Mouse (Mus musculus) lung, postnatal 0 days (tissue): ENCODE measurements at regions not wholly inside any gene's neighbourhood (a gene's known extent, or its start where the extent isn't known, plus 50 kb on each side); places are given as distances from the start of the nearest gene placed in this dataset.

Source experiments
- CTCF ChIP-seq: IDR thresholded peaks from 2 replicates; pipeline ENCODE4 v1.5.1; 2016; ENCODE audit warnings: antibody characterized with exemption, mild to moderate bottlenecking
- EP300 ChIP-seq: IDR thresholded peaks from 2 replicates; pipeline ENCODE4 v1.6.1; 2016; ENCODE audit warnings: antibody characterized with exemption, mild to moderate bottlenecking, control low read depth

DNA sequence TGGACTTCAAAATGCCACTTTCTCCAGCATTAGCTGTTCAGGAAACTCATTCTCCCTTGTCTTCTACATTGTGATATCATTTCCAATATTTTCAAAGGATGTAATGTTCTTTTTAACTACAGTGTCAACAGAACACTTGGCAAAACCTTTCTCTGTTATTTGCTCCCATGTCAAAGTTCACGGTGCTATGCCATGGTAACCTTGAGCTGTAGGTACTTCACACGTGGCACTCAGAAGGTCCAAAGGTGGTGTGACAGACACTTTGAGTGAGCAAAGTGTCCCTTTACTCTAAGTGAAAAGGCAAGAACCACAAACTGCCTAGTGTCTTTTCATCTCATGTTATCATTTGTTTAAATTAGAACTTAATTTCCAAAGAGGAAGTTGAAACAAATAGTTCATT, 53.3 kb upstream of the Tram2 start:
- TF ChIP-seq CTCF (no peak), EP300 (no peak)
